Mouse (Mus musculus): Measurements from ENCODE around the gene Odf3l1. TPM values are rescaled to one million over a fixed set of nuclear protein-coding genes. Genes with fewer than 3 reads are reported as not detected.

Gene Odf3l1
- total RNA-seq, 2 experiments from 2014 or later, result not detected

DNA sequence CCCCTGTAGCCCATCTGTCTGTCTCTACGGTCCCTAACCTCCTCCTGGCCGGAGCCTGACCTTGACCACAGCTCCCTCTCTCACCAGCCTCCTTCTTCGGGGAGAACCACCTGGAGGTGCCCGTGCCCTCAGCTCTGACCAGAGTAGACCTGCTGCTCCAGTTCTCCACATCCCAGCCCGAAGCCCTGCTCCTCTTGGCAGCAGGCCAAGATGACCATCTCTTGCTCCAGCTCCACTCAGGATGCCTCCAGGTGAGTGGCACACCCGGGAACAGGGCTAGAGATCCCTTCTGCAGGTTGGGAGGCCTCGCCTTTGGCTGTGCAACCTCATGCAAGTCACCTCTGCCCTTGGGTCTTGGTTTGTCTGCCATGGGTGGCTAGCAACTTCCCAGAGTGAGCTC is 19.0 kb upstream of the Odf3l1 start:
- no peak for ATAC-seq (replicated peaks; ENCODE audit: low FRiP score, poor library complexity, severe bottlenecking)

DNA sequence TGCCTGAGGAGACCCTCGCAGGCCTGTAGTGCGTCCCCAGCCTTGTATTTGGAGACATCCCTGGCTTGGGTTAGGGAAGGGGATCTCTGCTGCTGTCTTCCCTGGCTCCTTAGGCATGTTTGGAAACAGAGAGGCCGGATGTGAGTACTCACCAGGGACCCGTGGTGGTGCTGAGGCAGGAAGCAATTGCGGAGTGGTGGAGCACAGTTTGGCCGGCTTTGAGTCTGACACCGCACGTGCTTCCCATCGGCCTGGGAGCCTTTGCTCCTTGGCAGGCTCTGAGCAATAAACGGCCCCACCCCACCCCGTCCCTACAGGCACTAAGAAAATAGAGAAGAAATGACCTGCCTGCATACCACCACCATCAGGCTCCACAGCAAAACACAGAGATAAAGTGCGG is 18.3 kb upstream of the Odf3l1 start:
- no peak for ATAC-seq (replicated peaks; ENCODE audit: low FRiP score, poor library complexity, severe bottlenecking)

DNA sequence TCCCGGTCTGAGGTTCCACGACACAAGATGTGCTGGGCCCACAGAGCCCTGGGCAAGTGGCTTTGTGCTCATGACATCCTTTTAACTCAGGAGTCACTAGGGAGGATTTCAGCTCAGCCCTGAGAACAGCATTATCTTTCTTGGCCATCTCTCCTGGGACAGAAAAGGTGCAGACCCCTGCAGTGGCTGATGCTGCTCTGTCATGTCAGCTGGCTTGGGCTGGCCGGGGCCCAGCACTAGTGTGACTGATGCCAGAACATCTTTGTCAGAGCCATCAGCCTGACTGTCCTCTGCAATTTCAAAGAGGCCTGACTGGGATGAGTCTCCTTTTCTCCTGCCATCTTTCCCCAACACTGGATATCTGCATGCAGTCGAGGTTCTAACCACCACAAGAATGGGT is 17.8 kb upstream of the Odf3l1 start:
- no peak for ATAC-seq (replicated peaks; ENCODE audit: low FRiP score, poor library complexity, severe bottlenecking)

GRCm38 (mm10) chr9:56881539-56882082 is 17.1 kb upstream of the Odf3l1 start:
- no peak for ATAC-seq (replicated peaks; ENCODE audit: low FRiP score, poor library complexity, severe bottlenecking)

GRCm38 (mm10) chr9:56880790-56881189 is 16.3 kb upstream of the Odf3l1 start:
- no peak for ATAC-seq (replicated peaks; ENCODE audit: low FRiP score, poor library complexity, severe bottlenecking)

DNA sequence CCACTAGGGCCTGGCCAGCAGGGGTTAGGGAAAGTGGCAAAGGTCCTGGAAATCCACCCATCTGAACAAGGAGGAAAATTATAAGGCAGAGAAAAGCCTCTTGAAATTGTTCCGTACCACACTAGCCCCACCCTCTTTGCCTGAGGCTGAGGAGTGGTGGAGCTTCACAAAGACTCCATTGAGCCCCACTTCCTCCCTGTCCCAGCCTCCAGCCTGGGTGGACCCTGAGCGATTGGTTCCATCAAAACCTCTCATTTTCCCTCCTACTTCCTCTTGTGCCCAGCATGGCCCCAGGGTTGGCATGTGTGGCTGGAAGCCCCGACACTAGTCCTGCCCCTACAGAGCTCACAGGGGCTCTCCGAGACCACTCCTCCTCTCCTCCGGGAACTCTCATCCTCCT is 12.8 kb upstream of the Odf3l1 start:
- no peak for ATAC-seq (replicated peaks; ENCODE audit: low FRiP score, poor library complexity, severe bottlenecking)

DNA sequence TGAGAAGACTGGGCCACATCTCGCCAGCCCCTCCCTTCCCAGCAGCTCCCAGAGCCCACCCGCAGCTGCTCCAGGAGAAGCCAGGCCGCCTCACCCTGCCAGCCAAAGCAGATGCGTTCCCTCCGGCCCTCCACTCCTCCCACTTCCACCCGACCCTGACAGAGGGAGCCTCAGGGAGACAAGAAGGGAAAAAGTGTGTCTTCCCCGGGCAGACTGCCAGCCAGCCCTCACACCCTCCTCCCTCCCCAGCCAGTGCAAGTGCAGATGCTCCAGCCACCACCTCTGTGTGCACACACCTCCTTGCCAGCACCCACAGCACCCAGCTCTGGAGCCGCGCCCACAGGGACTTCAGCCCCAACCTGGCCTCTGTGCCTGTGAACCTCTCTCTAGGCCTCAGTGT is 12.3 kb upstream of the Odf3l1 start:
- ATAC-seq (replicated peaks; ENCODE audit: low FRiP score, poor library complexity, severe bottlenecking), result no peak

GRCm38 (mm10) chr9:56873097-56873496 is 8.6 kb upstream of the Odf3l1 start:
- no peak for ATAC-seq (replicated peaks; ENCODE audit: low FRiP score, poor library complexity, severe bottlenecking)

GRCm38 (mm10) chr9:56872105-56872903 is 7.8 kb upstream of the Odf3l1 start:
- no peak for ATAC-seq (replicated peaks; ENCODE audit: low FRiP score, poor library complexity, severe bottlenecking)

DNA sequence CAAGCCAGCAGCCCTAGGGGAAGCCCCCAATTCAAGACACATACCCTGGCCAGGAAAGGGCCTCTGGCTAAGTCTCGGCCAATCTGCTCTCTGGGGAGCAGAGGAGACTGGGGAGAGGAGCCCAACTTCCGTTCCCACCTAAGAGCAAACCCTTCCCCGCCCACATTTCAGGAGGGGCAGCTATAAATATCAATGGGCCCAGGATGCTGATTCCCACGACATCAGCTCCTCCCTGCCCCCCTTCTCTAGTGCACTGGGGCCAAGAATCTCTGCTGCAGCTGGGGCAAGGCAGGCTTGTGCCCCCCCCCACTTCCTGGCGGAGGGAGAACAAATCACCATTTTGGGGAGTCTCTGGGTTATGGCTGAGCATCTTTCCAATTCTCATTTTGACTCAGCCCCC is 6.7 kb upstream of the Odf3l1 start:
- no peak for ATAC-seq (replicated peaks; ENCODE audit: low FRiP score, poor library complexity, severe bottlenecking)

- no peak for ATAC-seq (replicated peaks; ENCODE audit: low FRiP score, poor library complexity, severe bottlenecking)
Observed at GRCm38 (mm10) chr9:56870778-56871177, 6.3 kb upstream of the Odf3l1 start.

GRCm38 (mm10) chr9:56869552-56869951 is 5.1 kb upstream of the Odf3l1 start:
- no peak for ATAC-seq (replicated peaks; ENCODE audit: low FRiP score, poor library complexity, severe bottlenecking)

- ATAC-seq (replicated peaks; ENCODE audit: low FRiP score, poor library complexity, severe bottlenecking), result no peak
Observed at GRCm38 (mm10) chr9:56868292-56868691, 3.8 kb upstream of the Odf3l1 start.

DNA sequence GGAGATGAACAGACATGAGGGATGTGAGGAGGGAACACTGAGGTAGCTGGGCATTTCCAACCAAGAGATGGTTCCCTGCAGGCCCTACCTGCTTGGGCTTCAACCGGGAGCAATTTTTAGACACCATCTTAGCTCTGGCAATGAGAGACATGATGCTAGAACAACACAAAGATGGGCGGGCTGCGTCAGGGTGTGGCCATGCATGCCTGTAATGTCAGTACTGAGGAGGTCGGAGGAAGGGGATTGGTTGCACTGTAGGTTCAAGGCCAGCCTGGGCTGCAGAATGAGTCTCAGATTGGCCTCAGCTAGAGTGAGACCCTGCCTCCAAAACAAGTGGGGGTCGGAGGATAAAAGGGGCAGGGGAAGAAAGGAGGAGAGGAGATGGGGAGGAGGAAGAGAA is 2.0 kb upstream of the Odf3l1 start:
- no peak for ATAC-seq (replicated peaks; ENCODE audit: low FRiP score, poor library complexity, severe bottlenecking)

DNA sequence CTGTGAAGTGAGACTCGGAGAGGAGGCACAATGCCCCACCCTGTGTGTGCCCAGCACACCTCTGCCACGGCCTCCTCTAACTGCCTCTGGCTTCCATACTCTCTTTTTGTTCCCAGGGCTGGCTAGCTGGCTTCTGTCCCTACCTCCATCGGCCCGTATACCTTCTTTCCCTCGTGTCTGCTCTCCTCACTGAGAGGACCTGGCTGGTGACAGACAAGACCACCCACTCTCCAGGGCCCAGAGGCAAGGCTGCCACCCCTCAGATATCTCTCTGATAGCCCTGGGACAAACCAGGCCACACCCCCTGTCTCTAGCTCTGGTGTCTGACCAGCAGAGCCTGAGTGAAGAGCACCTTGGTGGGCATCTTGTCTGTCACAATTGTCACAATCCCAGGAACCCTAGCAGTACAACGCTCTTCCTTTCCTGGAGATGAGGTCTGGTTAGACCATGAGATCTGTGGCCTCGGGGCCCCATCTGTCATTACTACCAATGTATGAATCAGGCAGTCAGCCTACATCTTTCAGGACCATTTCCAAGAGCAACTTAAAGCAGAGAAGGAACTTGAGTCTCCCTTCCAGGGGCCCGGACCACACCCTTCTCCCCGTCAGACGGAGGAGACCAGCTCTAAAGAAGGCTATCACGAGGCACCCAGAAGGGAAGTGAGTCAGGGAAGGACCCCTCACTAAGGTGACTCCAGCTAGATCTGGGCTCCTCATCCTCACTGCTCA is 1.4 kb upstream of the Odf3l1 start:
- no peak for ATAC-seq (replicated peaks; ENCODE audit: low FRiP score, poor library complexity, severe bottlenecking)

DNA sequence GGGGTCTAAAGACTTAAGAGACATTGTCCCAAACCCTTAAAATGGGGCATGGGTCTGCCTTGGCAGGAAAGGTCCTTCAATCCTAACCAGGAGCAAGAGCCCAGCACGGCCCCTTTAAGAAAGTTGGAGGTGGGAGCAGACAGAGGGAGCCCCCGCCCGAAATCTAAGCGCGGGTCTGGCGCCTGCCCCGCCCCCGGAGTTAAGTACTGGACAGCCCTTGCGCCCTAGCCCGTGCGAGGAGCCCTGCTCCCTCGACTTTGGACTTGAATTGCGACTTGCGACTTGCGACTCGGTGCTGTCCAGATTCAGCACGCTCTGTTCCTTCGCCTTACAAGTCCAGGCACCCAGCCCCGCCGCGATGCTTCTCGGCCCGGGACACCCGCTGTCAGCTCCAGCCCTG is 353 bp upstream of the Odf3l1 start, which contains the start of gene Cspg4:
Gene Cspg4 (plus strand): TSS at position 202 of the 400 bp plus-strand sequence.
- no peak for ATAC-seq (replicated peaks; ENCODE audit: low FRiP score, poor library complexity, severe bottlenecking)

GRCm38 (mm10) chr9:56862863-56863262 is 1.6 kb downstream of the Odf3l1 start:
- ATAC-seq (replicated peaks; ENCODE audit: low FRiP score, poor library complexity, severe bottlenecking), result no peak

DNA sequence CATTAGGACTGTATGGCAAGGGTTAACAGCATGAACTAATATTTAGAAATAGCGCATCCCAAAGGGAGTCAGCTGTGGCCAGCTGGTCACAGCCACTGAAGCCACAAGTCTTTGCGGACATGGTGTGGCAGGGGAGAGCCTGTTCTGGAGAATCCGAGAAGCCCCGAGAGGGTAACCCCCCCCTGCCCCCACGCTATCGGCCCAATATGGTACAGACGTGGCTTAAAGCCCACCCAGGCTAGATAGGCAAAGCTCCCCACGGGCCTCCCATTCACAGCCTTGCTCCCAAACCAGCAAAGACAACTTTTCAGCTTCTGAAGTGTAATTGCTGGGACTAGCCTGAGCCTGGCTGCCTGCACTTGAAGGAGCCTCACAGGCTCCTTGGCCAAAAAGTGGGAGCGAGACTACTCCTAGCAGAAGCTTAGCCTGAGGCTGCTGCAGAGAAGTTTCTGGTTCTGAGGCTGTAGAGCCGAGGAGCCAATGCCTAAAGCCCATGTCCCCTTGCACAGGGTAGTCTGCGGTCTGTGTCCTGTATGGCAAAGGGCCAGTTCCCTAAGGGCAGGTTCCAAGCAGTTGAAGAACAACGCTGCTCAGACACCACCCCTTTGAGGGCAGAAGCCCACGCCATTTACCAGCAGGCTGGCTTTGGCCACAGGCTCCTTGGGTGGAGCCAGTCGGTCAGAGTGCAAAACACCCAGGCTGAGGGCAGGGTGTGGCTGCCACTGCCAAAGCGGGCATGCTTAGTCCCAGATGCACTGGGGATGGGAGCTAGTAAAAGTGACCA is 3.8 kb downstream of the Odf3l1 start:
- no peak for ATAC-seq (replicated peaks; ENCODE audit: low FRiP score, poor library complexity, severe bottlenecking)

DNA sequence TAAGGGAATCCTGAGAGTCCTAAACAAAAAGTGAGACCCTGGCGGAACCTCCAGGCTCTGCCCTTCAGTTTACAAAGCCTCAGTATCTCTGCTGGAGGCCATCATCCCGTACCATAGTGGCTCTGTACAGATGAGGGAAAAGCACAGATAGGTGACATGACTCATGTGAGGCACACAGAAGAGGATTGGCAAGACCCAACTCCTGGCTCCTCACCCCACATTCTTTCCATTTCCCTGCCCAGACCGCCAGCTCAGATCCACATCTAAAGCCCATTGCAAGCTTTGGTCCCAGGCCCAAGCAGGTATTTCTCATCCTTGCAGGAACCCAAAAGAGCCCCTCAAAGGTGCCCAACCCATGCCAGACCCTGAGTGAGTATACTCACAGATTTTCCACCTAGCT is 4.4 kb downstream of the Odf3l1 start:
- ATAC-seq (replicated peaks; ENCODE audit: low FRiP score, poor library complexity, severe bottlenecking), result no peak

GRCm38 (mm10) chr9:56857463-56857862 is 7.0 kb downstream of the Odf3l1 start:
- ATAC-seq (replicated peaks; ENCODE audit: low FRiP score, poor library complexity, severe bottlenecking), result no peak
